Mouse (Mus musculus): Measurements from ENCODE around the gene Clec3a. TPM values are rescaled to one million over a fixed set of nuclear protein-coding genes. Genes with fewer than 3 reads are reported as not detected.
A peak's percentile ranks its signal among the peaks of the same experiment; 100 is the strongest.

Clec3a gene
- polyA plus RNA-seq, 1 experiment from 2014 or later = not detected

DNA sequence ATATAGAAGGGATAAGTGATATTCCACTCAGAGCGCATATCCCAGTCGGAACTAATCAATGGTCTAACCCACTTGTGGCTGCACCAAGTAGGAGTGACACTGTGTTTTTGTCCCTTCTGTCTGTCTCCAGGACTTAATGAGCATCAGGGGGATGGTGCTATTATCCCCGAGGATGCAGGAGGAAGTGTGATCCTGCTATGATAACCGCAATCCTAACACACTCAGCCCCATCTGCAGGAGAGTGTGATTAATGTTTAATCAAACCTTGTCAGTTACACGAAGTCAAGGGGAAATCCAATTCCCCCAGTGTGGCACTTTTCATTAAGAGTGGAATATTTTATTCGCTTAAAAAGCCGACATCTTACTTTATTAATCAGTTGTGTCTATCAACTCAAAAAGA, 16.2 kb upstream of the Clec3a start:
- Histone ChIP-seq H3K9me3 (ENCODE audit: control insufficient read depth, low read length) (no peaks in the 10 kb centered on the region), H3K9ac (ENCODE audit: low read depth, low read length) (no peak overlapping the region), H3K4me1 (replicated peaks; ENCODE audit: control insufficient read depth, insufficient read depth, low read length) (no peaks in the 10 kb centered on the region), H3K27ac (ENCODE audit: low read depth, low read length) (no peak overlapping the region), H3K4me2 (no peak overlapping the region), H3K36me3 (ENCODE audit: control insufficient read depth, insufficient read depth, low read length) (no peaks in the 10 kb centered on the region), H3K4me3 (ENCODE audit: low read depth, low read length) (no peak overlapping the region), H3K27me3 (replicated peaks; ENCODE audit: control insufficient read depth, insufficient read depth, low read length) (no peaks in the 10 kb centered on the region)
- no peak for DNase-seq (ENCODE audit: low spot score)
- 67% methylated on average over 7 of the region's 7 CpGs for WGBS
- ATAC-seq (replicated peaks; ENCODE audit: low FRiP score) = no peak

DNA sequence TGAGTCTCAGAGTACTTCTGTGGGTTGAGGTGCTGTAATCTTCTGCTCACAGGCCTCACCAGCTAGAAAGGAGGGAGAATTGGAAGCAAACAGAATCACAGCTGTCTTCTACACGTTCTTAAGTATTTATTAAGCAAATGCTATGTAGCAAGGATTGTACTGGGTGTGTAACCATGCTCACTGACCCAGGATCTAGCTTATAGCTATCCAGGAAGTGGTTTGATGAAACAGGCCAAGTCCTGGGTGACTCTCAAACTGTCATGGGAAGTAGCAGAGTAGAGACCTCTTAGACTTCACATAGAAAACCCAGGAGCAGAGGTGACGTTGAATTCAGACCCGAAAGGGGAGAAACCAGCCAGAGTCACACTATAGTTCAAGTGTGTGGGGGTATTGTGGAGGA, 6.5 kb upstream of the Clec3a start:
- no peak for ATAC-seq (replicated peaks; ENCODE audit: low FRiP score)

DNA sequence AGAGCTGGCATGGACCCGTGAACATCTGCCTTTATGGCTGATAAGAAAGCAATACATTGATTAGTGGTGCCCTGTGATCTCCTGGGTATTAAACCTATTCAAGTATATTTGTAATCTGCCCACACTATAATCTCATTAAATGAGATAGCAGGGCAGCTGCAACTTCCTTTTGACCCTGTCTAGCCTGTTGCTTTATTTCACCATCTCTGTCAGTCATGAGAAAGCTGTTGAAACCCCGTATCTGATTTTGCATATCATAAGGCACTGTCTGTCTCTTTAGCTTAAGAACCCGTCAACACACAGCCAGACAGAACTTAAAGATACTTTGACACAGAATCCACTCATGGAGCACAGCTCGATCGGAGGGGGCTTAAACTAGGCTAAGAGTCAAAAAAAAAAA, 600 bp downstream of the Clec3a start:
- Histone ChIP-seq H3K36me3 (ENCODE audit: control insufficient read depth, insufficient read depth, low read length) (no peaks in the 10 kb centered on the region), H3K27ac (ENCODE audit: low read depth, low read length) (no peak overlapping the region), H3K4me2 (no peak overlapping the region), H3K4me1 (replicated peaks; ENCODE audit: control insufficient read depth, insufficient read depth, low read length) (no peaks in the 10 kb centered on the region), H3K4me3 (ENCODE audit: low read depth, low read length) (no peak overlapping the region), H3K9me3 (ENCODE audit: control insufficient read depth, low read length) (no peaks in the 10 kb centered on the region), H3K27me3 (replicated peaks; ENCODE audit: control insufficient read depth, insufficient read depth, low read length) (no peaks in the 10 kb centered on the region), H3K9ac (ENCODE audit: low read depth, low read length) (no peak overlapping the region)
- WGBS = 71% methylated on average over 5 of the region's 5 CpGs
- no peak for ATAC-seq (replicated peaks; ENCODE audit: low FRiP score)
- no peak for DNase-seq (ENCODE audit: low spot score)

More for the DNA sequence above, 6.5 kb upstream of the Clec3a start:
- no peaks in the 10 kb centered on the region for H3K27me3 ChIP-seq (replicated peaks; ENCODE audit: control insufficient read depth, insufficient read depth, low read length)
- WGBS = 59% methylated on average over 3 of the region's 3 CpGs
- no peaks in the 10 kb centered on the region for H3K9me3 ChIP-seq (ENCODE audit: control insufficient read depth, low read length)
- H3K36me3 ChIP-seq (ENCODE audit: control insufficient read depth, insufficient read depth, low read length) = no peaks in the 10 kb centered on the region
- H3K4me2 ChIP-seq = no peak overlapping the region
- no peak overlapping the region for H3K9ac ChIP-seq (ENCODE audit: low read depth, low read length)
- DNase-seq (ENCODE audit: low spot score) = no peak
- H3K27ac ChIP-seq (ENCODE audit: low read depth, low read length) = no peak overlapping the region
- H3K4me3 ChIP-seq (ENCODE audit: low read depth, low read length) = no peak overlapping the region
- H3K4me1 ChIP-seq (replicated peaks; ENCODE audit: control insufficient read depth, insufficient read depth, low read length) = no peaks in the 10 kb centered on the region

DNA sequence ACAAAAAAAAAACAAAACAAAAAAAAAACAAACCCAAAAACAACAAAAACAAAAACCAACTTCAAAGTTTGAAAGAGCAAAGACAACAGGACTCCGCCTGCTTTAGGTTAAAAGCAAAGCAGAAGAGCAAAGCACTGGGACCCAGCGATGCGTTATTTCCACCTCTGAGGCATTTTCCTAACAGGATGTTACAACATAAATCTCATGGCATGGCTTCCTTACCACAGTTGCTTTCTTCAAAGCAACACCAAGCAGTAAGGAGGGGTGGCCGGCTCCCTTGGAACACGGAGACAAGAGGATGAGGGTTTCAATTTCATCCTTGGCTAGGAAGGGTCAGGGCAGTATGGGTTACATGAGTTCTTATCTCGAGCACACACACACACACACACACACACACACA, 1.0 kb downstream of the Clec3a start:
- no peaks in the 10 kb centered on the region for H3K9me3 ChIP-seq (ENCODE audit: control insufficient read depth, low read length)
- WGBS = 55% methylated on average over 6 of the region's 6 CpGs

DNA sequence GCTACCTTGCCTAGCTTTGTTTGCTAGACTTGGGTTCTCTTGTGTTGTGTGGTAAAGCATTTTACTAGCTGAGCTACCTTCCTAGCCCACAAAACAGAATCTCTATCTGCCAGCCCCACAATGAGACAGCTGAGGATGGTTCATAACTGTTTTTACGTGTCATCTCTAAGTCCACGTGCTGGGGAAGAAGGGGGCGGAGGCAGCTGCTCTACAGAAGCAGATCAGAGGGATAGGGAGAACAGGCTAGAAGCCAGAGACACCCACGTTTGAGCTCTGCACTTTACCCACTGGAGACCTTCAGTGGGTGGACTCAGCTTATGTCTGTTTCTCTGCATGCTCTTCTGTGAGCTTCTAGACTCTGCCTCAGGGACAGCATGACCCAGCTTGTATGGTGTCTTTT, 3.7 kb downstream of the Clec3a start:
- H3K9me3 ChIP-seq (ENCODE audit: control insufficient read depth, low read length) = no peaks in the 10 kb centered on the region
- H3K4me2 ChIP-seq = no peak overlapping the region
- H3K4me1 ChIP-seq (replicated peaks; ENCODE audit: control insufficient read depth, insufficient read depth, low read length) = no peaks in the 10 kb centered on the region
- DNase-seq (ENCODE audit: low spot score) (no peak), ATAC-seq (replicated peaks; ENCODE audit: low FRiP score) (no peak)
- WGBS = 56% methylated on average over 4 of the region's 4 CpGs
- H3K36me3 ChIP-seq (ENCODE audit: control insufficient read depth, insufficient read depth, low read length) = no peaks in the 10 kb centered on the region
- no peak overlapping the region for H3K4me3 ChIP-seq (ENCODE audit: low read depth, low read length)
- H3K9ac ChIP-seq (ENCODE audit: low read depth, low read length) = no peak overlapping the region
- H3K27me3 ChIP-seq (replicated peaks; ENCODE audit: control insufficient read depth, insufficient read depth, low read length) = no peaks in the 10 kb centered on the region
- no peak overlapping the region for H3K27ac ChIP-seq (ENCODE audit: low read depth, low read length)

More for the DNA sequence above, 1.0 kb downstream of the Clec3a start:
- ATAC-seq (replicated peaks; ENCODE audit: low FRiP score) = no peak
- no peak overlapping the region for H3K4me3 ChIP-seq (ENCODE audit: low read depth, low read length)
- no peaks in the 10 kb centered on the region for H3K36me3 ChIP-seq (ENCODE audit: control insufficient read depth, insufficient read depth, low read length)
- no peak overlapping the region for H3K27ac ChIP-seq (ENCODE audit: low read depth, low read length)
- DNase-seq (ENCODE audit: low spot score) = no peak
- no peaks in the 10 kb centered on the region for H3K4me1 ChIP-seq (replicated peaks; ENCODE audit: control insufficient read depth, insufficient read depth, low read length)
- no peak overlapping the region for H3K9ac ChIP-seq (ENCODE audit: low read depth, low read length)
- no peak overlapping the region for H3K4me2 ChIP-seq
- H3K27me3 ChIP-seq (replicated peaks; ENCODE audit: control insufficient read depth, insufficient read depth, low read length) = no peaks in the 10 kb centered on the region

DNA sequence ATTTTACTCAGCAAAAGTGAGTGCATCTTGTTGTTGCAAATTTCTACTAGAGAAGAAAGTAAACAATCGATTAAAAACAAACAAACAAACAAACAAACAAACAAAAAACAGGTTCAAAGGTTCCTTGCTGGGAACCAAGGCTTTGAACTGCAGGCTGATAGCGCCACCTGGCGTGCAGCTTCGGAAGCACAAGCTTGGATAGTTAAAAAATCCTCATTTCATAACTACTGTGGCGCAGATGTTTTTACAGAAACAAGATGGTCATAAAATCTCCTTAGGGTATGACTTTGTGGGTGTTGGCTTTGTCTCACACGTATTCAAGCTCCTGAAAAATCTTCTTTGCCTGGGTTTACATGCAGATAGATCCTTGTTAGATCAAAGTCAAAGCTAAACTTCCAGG, 20.4 kb downstream of the Clec3a start:
- Histone ChIP-seq H3K36me3 (ENCODE audit: control insufficient read depth, insufficient read depth, low read length) (no peaks in the 10 kb centered on the region), H3K4me2 (no peak overlapping the region), H3K4me1 (replicated peaks; ENCODE audit: control insufficient read depth, insufficient read depth, low read length) (peaks cover 6% of the 10 kb centered on the region), H3K4me3 (ENCODE audit: low read depth, low read length) (no peak overlapping the region), H3K9me3 (ENCODE audit: control insufficient read depth, low read length) (no peaks in the 10 kb centered on the region), H3K27me3 (replicated peaks; ENCODE audit: control insufficient read depth, insufficient read depth, low read length) (no peaks in the 10 kb centered on the region), H3K9ac (ENCODE audit: low read depth, low read length) (no peak overlapping the region), H3K27ac (ENCODE audit: low read depth, low read length) (no peak overlapping the region)
- DNase-seq (ENCODE audit: low spot score) (peak; percentile 52), ATAC-seq (replicated peaks; ENCODE audit: low FRiP score) (no peak)
- WGBS = 11% methylated on average over 6 of the region's 6 CpGs

DNA sequence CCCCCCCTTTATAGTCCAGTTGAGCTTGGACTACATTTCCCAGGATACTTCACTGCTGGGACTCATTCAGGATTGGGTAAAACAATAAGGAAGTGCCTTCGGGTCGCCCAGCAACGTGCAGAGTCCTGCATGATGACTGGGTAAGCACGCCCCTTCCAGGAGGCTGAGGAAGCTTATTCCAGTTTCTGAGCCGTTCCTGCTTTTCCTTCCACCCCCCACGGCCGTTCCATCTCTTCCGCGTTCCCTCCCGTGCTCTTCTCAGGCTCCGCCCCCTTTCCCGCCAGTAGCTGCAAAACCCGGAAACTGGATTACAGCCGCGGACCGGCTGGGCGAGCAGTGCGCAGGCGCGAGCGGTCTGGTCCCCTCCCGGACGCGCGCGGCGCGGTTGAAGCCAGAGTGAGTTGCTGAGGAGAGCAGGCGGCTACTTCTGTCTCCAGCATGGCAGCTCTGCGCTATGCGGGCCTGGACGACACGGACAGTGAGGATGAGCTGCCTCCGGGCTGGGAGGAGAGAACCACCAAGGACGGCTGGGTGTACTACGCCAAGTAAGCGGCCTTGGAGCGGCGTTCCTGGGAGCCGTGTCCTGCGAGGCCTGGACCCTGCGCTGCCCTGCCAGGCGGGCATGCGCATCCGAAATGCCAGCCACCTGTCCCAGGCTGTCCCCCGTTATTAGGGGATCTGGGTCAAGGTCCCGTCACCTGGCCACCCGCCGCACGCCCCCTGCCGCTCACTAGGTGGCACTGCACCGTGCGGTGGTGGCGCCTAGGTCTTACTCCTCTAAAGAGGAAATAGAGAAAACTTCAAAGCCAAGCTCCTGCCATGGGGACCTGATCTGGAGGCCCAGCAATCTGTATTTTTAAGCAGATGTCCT, 21.7 kb downstream of the Clec3a start, which contains the start of gene Wwox:
Gene Wwox (plus strand): TSS at position 322 of the 871 bp plus-strand sequence.
- peaks cover 6% of the 10 kb centered on the region for H3K4me1 ChIP-seq (replicated peaks; ENCODE audit: control insufficient read depth, insufficient read depth, low read length)
- H3K9me3 ChIP-seq (ENCODE audit: control insufficient read depth, low read length) = no peaks in the 10 kb centered on the region
- peak within 1 kb of the TSS; percentile 82 for H3K4me3 ChIP-seq (ENCODE audit: low read depth, low read length)
- H3K27me3 ChIP-seq (replicated peaks; ENCODE audit: control insufficient read depth, insufficient read depth, low read length) = no peaks in the 10 kb centered on the region
- peak within 1 kb of the TSS; percentile 88 for H3K4me2 ChIP-seq
- no peaks in the 10 kb centered on the region for H3K36me3 ChIP-seq (ENCODE audit: control insufficient read depth, insufficient read depth, low read length)
- ATAC-seq (replicated peaks; ENCODE audit: low FRiP score) = peak; percentile 93
- H3K9ac ChIP-seq (ENCODE audit: low read depth, low read length) = peak within 1 kb of the TSS; percentile 88
- DNase-seq (ENCODE audit: low spot score) = peak; percentile 99
- H3K27ac ChIP-seq (ENCODE audit: low read depth, low read length) = peak within 1 kb of the TSS; percentile 79
- under 1% methylated on average over 54 of the region's 54 CpGs for WGBS

DNA sequence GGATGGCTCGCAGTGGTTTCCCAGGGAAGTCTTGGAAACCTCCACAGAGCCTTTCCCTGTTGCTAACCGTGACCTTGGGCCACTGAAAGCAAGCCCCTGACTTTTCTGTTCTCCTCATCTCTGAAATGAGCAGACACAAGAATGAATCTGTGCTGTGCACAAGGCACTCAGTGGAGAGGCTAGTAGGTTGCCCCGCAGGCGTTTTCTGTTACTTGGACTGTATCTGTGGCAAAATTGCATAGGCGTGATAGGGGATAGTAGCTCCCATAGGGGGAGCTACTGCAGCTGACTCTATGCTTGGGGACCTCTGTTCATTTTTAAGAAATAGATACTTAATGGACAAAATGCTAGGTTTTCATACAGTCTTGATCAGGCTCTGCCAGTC, 22.3 kb downstream of the Clec3a start:
- H3K9ac ChIP-seq (ENCODE audit: low read depth, low read length) = peak overlapping the region; percentile 88
- H3K9me3 ChIP-seq (ENCODE audit: control insufficient read depth, low read length) = no peaks in the 10 kb centered on the region
- peak overlapping the region; percentile 82 for H3K4me3 ChIP-seq (ENCODE audit: low read depth, low read length)
- 18% methylated on average over 5 of the region's 5 CpGs for WGBS
- no peaks in the 10 kb centered on the region for H3K27me3 ChIP-seq (replicated peaks; ENCODE audit: control insufficient read depth, insufficient read depth, low read length)
- no peak overlapping the region for H3K27ac ChIP-seq (ENCODE audit: low read depth, low read length)
- peak; percentile 35; the same call in 1 of the 2 replicates for ATAC-seq (replicated peaks; ENCODE audit: low FRiP score)
- DNase-seq (ENCODE audit: low spot score) = no peak
- peak overlapping the region; percentile 88 for H3K4me2 ChIP-seq
- no peaks in the 10 kb centered on the region for H3K36me3 ChIP-seq (ENCODE audit: control insufficient read depth, insufficient read depth, low read length)
- peaks cover 6% of the 10 kb centered on the region for H3K4me1 ChIP-seq (replicated peaks; ENCODE audit: control insufficient read depth, insufficient read depth, low read length)

DNA sequence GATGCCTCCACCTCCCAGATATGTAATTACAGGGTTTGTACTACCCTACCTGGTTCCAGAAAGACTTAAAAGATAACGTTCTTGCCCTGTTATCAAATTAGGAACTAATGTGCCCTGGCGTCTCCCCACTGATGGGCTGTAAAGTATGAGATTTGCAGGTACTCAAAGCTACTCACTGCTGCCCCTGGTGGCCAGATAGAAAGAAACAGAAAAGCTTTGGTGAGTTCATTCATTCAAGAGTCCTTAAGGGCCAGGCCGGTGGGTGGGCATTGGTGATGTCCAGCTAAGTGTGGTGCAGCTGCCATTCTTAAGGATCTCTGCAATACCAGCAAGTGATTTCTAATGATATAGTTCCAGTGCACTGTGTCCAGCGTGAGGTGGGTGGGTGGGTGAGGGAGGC, 23.7 kb downstream of the Clec3a start:
- Histone ChIP-seq H3K27ac (ENCODE audit: low read depth, low read length) (no peak overlapping the region), H3K9ac (ENCODE audit: low read depth, low read length) (no peak overlapping the region), H3K27me3 (replicated peaks; ENCODE audit: control insufficient read depth, insufficient read depth, low read length) (no peaks in the 10 kb centered on the region), H3K4me2 (no peak overlapping the region), H3K4me3 (ENCODE audit: low read depth, low read length) (no peak overlapping the region), H3K9me3 (ENCODE audit: control insufficient read depth, low read length) (no peaks in the 10 kb centered on the region), H3K4me1 (replicated peaks; ENCODE audit: control insufficient read depth, insufficient read depth, low read length) (peaks cover 6% of the 10 kb centered on the region), H3K36me3 (ENCODE audit: control insufficient read depth, insufficient read depth, low read length) (no peaks in the 10 kb centered on the region)
- no peak for DNase-seq (ENCODE audit: low spot score)
- no peak for ATAC-seq (replicated peaks; ENCODE audit: low FRiP score)
- WGBS = 67% methylated on average over 4 of the region's 4 CpGs
